Mouse (Mus musculus): ENCODE measurements around the gene Cd200r2. TPM values are rescaled to one million over a fixed set of nuclear protein-coding genes. Genes with fewer than 3 reads are reported as not detected.

Cd200r2 gene
- polyA plus RNA-seq, 1 experiment from 2014 or later, result not detected

GRCm38 (mm10) chr16:44962296-44962695, 95.4 kb downstream of the Cd200r2 start:
- no peak for ATAC-seq (ENCODE audit: low FRiP score, low read depth)
- WGBS, result 84% methylated on average over 2 of the region's 2 CpGs
- H3K36me3 ChIP-seq, result no peaks in the 10 kb centered on the region
- H3K4me3 ChIP-seq, result no peak overlapping the region
- H3K4me1 ChIP-seq, result no peaks in the 10 kb centered on the region
- no peak overlapping the region for H3K27ac ChIP-seq (replicated peaks)
- H3K9ac ChIP-seq (replicated peaks), result no peak overlapping the region
- no peak overlapping the region for H3K4me2 ChIP-seq (replicated peaks)
- no peaks in the 10 kb centered on the region for H3K27me3 ChIP-seq
- no peaks in the 10 kb centered on the region for H3K9me3 ChIP-seq

DNA sequence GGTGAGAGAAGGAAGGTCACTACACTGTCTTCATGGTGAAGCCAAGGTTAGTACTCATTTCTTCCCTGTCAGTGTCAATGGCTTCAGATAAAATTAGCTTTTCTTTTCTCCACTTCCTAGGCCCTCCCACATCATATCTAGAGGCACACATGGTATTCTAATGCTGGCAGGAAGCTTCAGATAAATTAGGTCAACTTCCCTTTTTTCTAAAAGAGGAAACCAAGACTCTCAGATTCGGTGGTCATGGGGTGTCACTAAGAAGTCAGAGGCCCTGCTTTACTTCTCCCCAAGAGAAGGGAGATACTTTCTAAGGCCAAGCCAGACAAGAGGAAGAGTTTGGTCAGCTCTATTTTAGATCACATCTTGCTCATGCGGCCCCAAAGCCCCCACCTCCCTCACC, 95.9 kb downstream of the Cd200r2 start:
- WGBS, result 83% methylated on average over 2 of the region's 2 CpGs
- H3K9ac ChIP-seq (replicated peaks), result no peak overlapping the region
- no peaks in the 10 kb centered on the region for H3K4me1 ChIP-seq
- H3K27me3 ChIP-seq, result no peaks in the 10 kb centered on the region
- no peak overlapping the region for H3K4me3 ChIP-seq
- H3K4me2 ChIP-seq (replicated peaks), result no peak overlapping the region
- ATAC-seq (ENCODE audit: low FRiP score, low read depth), result no peak
- no peak overlapping the region for H3K27ac ChIP-seq (replicated peaks)
- H3K9me3 ChIP-seq, result no peaks in the 10 kb centered on the region
- no peaks in the 10 kb centered on the region for H3K36me3 ChIP-seq

- H3K9me3 ChIP-seq, result no peaks in the 10 kb centered on the region
- no peak for ATAC-seq (ENCODE audit: low FRiP score, low read depth)
- no peak overlapping the region for H3K4me2 ChIP-seq (replicated peaks)
- no peak overlapping the region for H3K9ac ChIP-seq (replicated peaks)
- no peaks in the 10 kb centered on the region for H3K36me3 ChIP-seq
- H3K27me3 ChIP-seq, result no peaks in the 10 kb centered on the region
- WGBS, result 91% methylated on average over 6 of the region's 6 CpGs
- H3K4me3 ChIP-seq, result no peak overlapping the region
- H3K4me1 ChIP-seq, result no peaks in the 10 kb centered on the region
- no peak overlapping the region for H3K27ac ChIP-seq (replicated peaks)
Observed at GRCm38 (mm10) chr16:44964526-44965374, 97.9 kb downstream of the Cd200r2 start.

DNA sequence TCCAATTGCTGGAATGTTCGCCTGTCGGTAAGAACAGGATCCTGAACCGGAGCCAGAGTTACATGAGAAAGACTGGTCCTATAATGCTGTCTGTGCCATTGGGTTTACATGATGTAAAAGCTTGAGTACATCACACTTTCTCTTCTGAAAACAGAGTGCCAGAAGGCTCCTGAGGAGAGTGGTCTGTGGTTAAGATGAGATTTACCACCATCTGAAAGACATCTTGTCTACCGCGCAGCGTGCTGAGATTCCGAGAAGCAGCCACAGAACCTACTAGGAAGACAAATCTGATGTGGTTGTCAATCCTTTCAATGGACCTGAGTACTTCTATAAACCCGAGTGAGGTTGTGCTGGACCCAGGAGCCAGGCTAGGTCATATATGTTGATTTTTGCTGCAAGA, 98.5 kb downstream of the Cd200r2 start:
- no peak overlapping the region for H3K27ac ChIP-seq (replicated peaks)
- 90% methylated on average over 8 of the region's 8 CpGs for WGBS
- no peak overlapping the region for H3K4me2 ChIP-seq (replicated peaks)
- H3K9me3 ChIP-seq, result no peaks in the 10 kb centered on the region
- ATAC-seq (ENCODE audit: low FRiP score, low read depth), result no peak
- H3K4me3 ChIP-seq, result no peak overlapping the region
- no peak overlapping the region for H3K9ac ChIP-seq (replicated peaks)
- no peaks in the 10 kb centered on the region for H3K27me3 ChIP-seq
- no peaks in the 10 kb centered on the region for H3K4me1 ChIP-seq
- H3K36me3 ChIP-seq, result no peaks in the 10 kb centered on the region

Other genes with a start within 250 kb of the Cd200r2 start
- 9.5 and 9.9 TPM in 2 replicates for gene Nepro, start 142.8 kb upstream of the Cd200r2 start, polyA plus RNA-seq (2016; fragmentation: Nextera tagmentation; extraction: Ambion mirVana)
- gene Gtpbp8, start 120.7 kb upstream of the Cd200r2 start, polyA plus RNA-seq (2016; fragmentation: Nextera tagmentation; extraction: Ambion mirVana), result 37.9 and 40.1 TPM in 2 replicates
- gene Cd200r1, start 101.4 kb upstream of the Cd200r2 start, polyA plus RNA-seq (2016; fragmentation: Nextera tagmentation; extraction: Ambion mirVana), result 0.64 and 0.79 TPM in 2 replicates
- 0.17 TPM in 1 of 2 replicates, not detected in the other for gene Cd200r4, start 55.4 kb upstream of the Cd200r2 start, polyA plus RNA-seq (2016; fragmentation: Nextera tagmentation; extraction: Ambion mirVana)
- gene Cd200r3, start 76.6 kb downstream of the Cd200r2 start, polyA plus RNA-seq (2016; fragmentation: Nextera tagmentation; extraction: Ambion mirVana), result not detected in 2 replicates
- 20.6 and 26.1 TPM in 2 replicates for gene Ccdc80, start 226.3 kb downstream of the Cd200r2 start, polyA plus RNA-seq (2016; fragmentation: Nextera tagmentation; extraction: Ambion mirVana)